Mouse (Mus musculus) megakaryocyte, embryonic 14.5 days (primary cell): ENCODE data around the gene Ldlrad3.

Experiments used
- FLI1 ChIP-seq: IDR thresholded peaks from 2 replicates; pipeline ENCODE4 v1.6.1; 2012; ENCODE audit warnings: low read length, inconsistent platforms, mixed read lengths
- GATA1 ChIP-seq: IDR thresholded peaks from 3 replicates; pipeline ENCODE4 v1.6.1; 2012; ENCODE audit warnings: mixed read lengths, low read length, inconsistent platforms, borderline replicate concordance

- TF ChIP-seq GATA1 (no peak), FLI1 (no peak)
These were observed 91.4 kb downstream of the Ldlrad3 start for GRCm38 (mm10) chr2:102094773-102095172.
